Mouse (Mus musculus) megakaryocyte, embryonic 14.5 days (primary cell): ENCODE measurements at regions not wholly inside any gene's neighbourhood (a gene's known extent, or its start where the extent isn't known, plus 50 kb on each side); places are given as distances from the start of the nearest gene placed in this dataset.

Source experiments
- FLI1 ChIP-seq: IDR thresholded peaks from 2 replicates; pipeline ENCODE4 v1.6.1; 2012; ENCODE audit warnings: low read length, inconsistent platforms, mixed read lengths
- GATA1 ChIP-seq: IDR thresholded peaks from 3 replicates; pipeline ENCODE4 v1.6.1; 2012; ENCODE audit warnings: mixed read lengths, low read length, inconsistent platforms, borderline replicate concordance

GRCm38 (mm10) chr5:118354871-118355270 is 109.8 kb downstream of the 2410131K14Rik start:
- TF ChIP-seq GATA1 (no peak), FLI1 (no peak)
